Mouse (Mus musculus) embryonic facial prominence, embryonic 15.5 days (tissue): ENCODE results near the gene Fndc3b. TPM values are rescaled to one million over a fixed set of nuclear protein-coding genes. Genes with fewer than 3 reads are reported as not detected.
"Not testable (repeated sequence)": the region's sequence is repeated elsewhere in the genome, so short reads cannot be mapped to it uniquely, and the experiment has no call there.

Experiments
- ATAC-seq: fragments of 200-750 bp; cut with Nextera tagmentation; 2 replicates; pipeline ENCODE4 v1.8.0; 2017; ENCODE audit warnings: low read depth, moderate TSS enrichment; ENCODE audit not compliant: insufficient number of reproducible peaks, low FRiP score, low TSS enrichment
- H3K27ac ChIP-seq: fragments of 300-500 bp; sonication (generic); replicated peaks from 2 replicates; pipeline ENCODE4 v1.5.1; 2015; ENCODE audit warnings: mild to moderate bottlenecking, inconsistent platforms
- H3K27me3 ChIP-seq: fragments of 300-500 bp; sonication (generic); 2 replicates; pipeline ENCODE4 v1.6.1; 2015; ENCODE audit warnings: inconsistent platforms
- H3K36me3 ChIP-seq: fragments of 300-500 bp; sonication (generic); 2 replicates; pipeline ENCODE4 v1.6.1; 2015; ENCODE audit warnings: mild to moderate bottlenecking, inconsistent platforms
- H3K4me1 ChIP-seq: fragments of 300-500 bp; sonication (generic); 2 replicates; pipeline ENCODE4 v1.6.1; 2015; ENCODE audit warnings: inconsistent platforms
- H3K4me2 ChIP-seq: fragments of 300-500 bp; sonication (generic); replicated peaks from 2 replicates; pipeline ENCODE4 v1.6.1; 2015; ENCODE audit warnings: mild to moderate bottlenecking, inconsistent platforms
- H3K4me3 ChIP-seq: fragments of 300-500 bp; sonication (generic); replicated peaks from 2 replicates; pipeline ENCODE4 v1.5.1; 2015; ENCODE audit warnings: mild to moderate bottlenecking, inconsistent platforms
- H3K9ac ChIP-seq: fragments of 300-500 bp; sonication (generic); 2 replicates; pipeline ENCODE4 v1.6.1; 2015; ENCODE audit warnings: inconsistent platforms
- H3K9me3 ChIP-seq: fragments of 300-500 bp; sonication (generic); replicated peaks from 2 replicates; pipeline ENCODE4 v1.6.1; 2016; ENCODE audit warnings: inconsistent platforms
- WGBS: fragments of 180-500 bp; shearing (Covaris S2); methylation state at CpG from one replicate; pipeline ENCODE4 v1.1.7; 2015; 5-methylcytosine and 5-hydroxymethylcytosine counted together
- polyA plus RNA-seq: library from polyadenylated mRNA; unstranded; fragments of >200 nt; fragmentation: Nextera tagmentation; extraction: Ambion mirVana; gene quantifications from 2 replicates; pipeline ENCODE4 v1.2.1, GENCODE M21; 2015

The Fndc3b gene
- polyA plus RNA-seq, 1 experiment from 2014 or later = 31.8 TPM

GRCm38 (mm10) chr3:27478563-27479156, 232.4 kb downstream of the Fndc3b start:
- 75% methylated on average over 16 of the region's 16 CpGs for WGBS

GRCm38 (mm10) chr3:27477749-27478148, 233.4 kb downstream of the Fndc3b start:
- not testable (repeated sequence) for H3K27me3 ChIP-seq, H3K4me3 ChIP-seq, H3K4me2 ChIP-seq, ATAC-seq, H3K9ac ChIP-seq, H3K9me3 ChIP-seq, H3K27ac ChIP-seq
- peaks cover 13% of the 10 kb centered on the region for H3K4me1 ChIP-seq
- 88% methylated on average over 3 of the region's 3 CpGs for WGBS
- H3K36me3 ChIP-seq = peaks cover 33% of the 10 kb centered on the region

More at GRCm38 (mm10) chr3:27478563-27479156, 232.4 kb downstream of the Fndc3b start:
- H3K4me1 ChIP-seq = peaks cover 13% of the 10 kb centered on the region
- ATAC-seq = no peak
- no peak overlapping the region for H3K4me3 ChIP-seq
- H3K27me3 ChIP-seq = no peaks in the 10 kb centered on the region
- H3K27ac ChIP-seq = peak overlapping the region; percentile 55; the same call in 1 of the 2 replicates
- H3K9ac ChIP-seq = no peak overlapping the region
- H3K4me2 ChIP-seq = no peak overlapping the region
- H3K36me3 ChIP-seq = peaks cover 24% of the 10 kb centered on the region
- no peaks in the 10 kb centered on the region; the same call in 1 of the 2 replicates for H3K9me3 ChIP-seq

- H3K27me3 ChIP-seq = no peaks in the 10 kb centered on the region
- peaks cover 27% of the 10 kb centered on the region for H3K36me3 ChIP-seq
- H3K27ac ChIP-seq = no peak overlapping the region
- no peak for ATAC-seq
- 81% methylated on average over 7 of the region's 7 CpGs for WGBS
- no peak overlapping the region for H3K9ac ChIP-seq
- no peaks in the 10 kb centered on the region; the same call in 1 of the 2 replicates for H3K9me3 ChIP-seq
- H3K4me3 ChIP-seq = no peak overlapping the region
- no peak overlapping the region for H3K4me2 ChIP-seq
- peaks cover 13% of the 10 kb centered on the region for H3K4me1 ChIP-seq
Observed at GRCm38 (mm10) chr3:27475899-27476298, 235.2 kb downstream of the Fndc3b start.

- WGBS = 86% methylated on average over 14 of the region's 14 CpGs
- Histone ChIP-seq H3K4me2 (no peak overlapping the region), H3K4me1 (peaks cover 4% of the 10 kb centered on the region; the same call in 1 of the 2 replicates), H3K27ac (no peak overlapping the region), H3K36me3 (peaks cover 29% of the 10 kb centered on the region), H3K9me3 (no peaks in the 10 kb centered on the region; the same call in 1 of the 2 replicates), H3K4me3 (no peak overlapping the region), H3K27me3 (no peaks in the 10 kb centered on the region), H3K9ac (no peak overlapping the region)
- no peak for ATAC-seq
Observed at GRCm38 (mm10) chr3:27473801-27474599, 237.1 kb downstream of the Fndc3b start.

GRCm38 (mm10) chr3:27472846-27473245, 238.3 kb downstream of the Fndc3b start:
- H3K9ac ChIP-seq = no peak overlapping the region
- H3K36me3 ChIP-seq = peaks cover 38% of the 10 kb centered on the region
- H3K27me3 ChIP-seq = no peaks in the 10 kb centered on the region
- H3K4me2 ChIP-seq = no peak overlapping the region
- H3K27ac ChIP-seq = no peak overlapping the region
- no peak overlapping the region for H3K4me3 ChIP-seq
- no peaks in the 10 kb centered on the region; the same call in 1 of the 2 replicates for H3K9me3 ChIP-seq
- no peaks in the 10 kb centered on the region for H3K4me1 ChIP-seq
- WGBS = 95% methylated on average over 3 of the region's 3 CpGs
- ATAC-seq = no peak

- no peak overlapping the region for H3K9ac ChIP-seq
- no peaks in the 10 kb centered on the region for H3K27me3 ChIP-seq
- no peak overlapping the region for H3K27ac ChIP-seq
- H3K4me1 ChIP-seq = 0 out of 2 replicates have a peak, but pooled peaks cover 6% of the 10 kb centered on the region
- 88% methylated on average over 8 of the region's 8 CpGs for WGBS
- H3K4me3 ChIP-seq = no peak overlapping the region
- ATAC-seq = no peak
- H3K4me2 ChIP-seq = no peak overlapping the region
- peaks cover 47% of the 10 kb centered on the region for H3K36me3 ChIP-seq
- no peaks in the 10 kb centered on the region; the same call in 1 of the 2 replicates for H3K9me3 ChIP-seq
Observed at GRCm38 (mm10) chr3:27470781-27471180, 240.3 kb downstream of the Fndc3b start.

- peaks cover 53% of the 10 kb centered on the region for H3K36me3 ChIP-seq
- H3K9me3 ChIP-seq = no peaks in the 10 kb centered on the region; the same call in 1 of the 2 replicates
- 0 out of 2 replicates have a peak, but pooled peaks cover 6% of the 10 kb centered on the region for H3K4me1 ChIP-seq
- ATAC-seq = no peak
- H3K4me2 ChIP-seq = no peak overlapping the region
- 86% methylated on average over 8 of the region's 8 CpGs for WGBS
- H3K9ac ChIP-seq = no peak overlapping the region
- no peak overlapping the region for H3K27ac ChIP-seq
- no peaks in the 10 kb centered on the region for H3K27me3 ChIP-seq
- H3K4me3 ChIP-seq = no peak overlapping the region
Observed at GRCm38 (mm10) chr3:27469971-27470370, 241.1 kb downstream of the Fndc3b start.

- H3K36me3 ChIP-seq = peaks cover 56% of the 10 kb centered on the region
- 0 out of 2 replicates have a peak, but pooled peaks cover 6% of the 10 kb centered on the region for H3K4me1 ChIP-seq
- WGBS = 70% methylated on average over 11 of the region's 11 CpGs
Observed at GRCm38 (mm10) chr3:27467505-27468020, 243.5 kb downstream of the Fndc3b start.

GRCm38 (mm10) chr3:27466297-27466901, 244.7 kb downstream of the Fndc3b start:
- Histone ChIP-seq H3K9ac (no peak overlapping the region), H3K27ac (peak overlapping the region; percentile 29; the same call in 1 of the 2 replicates), H3K27me3 (no peaks in the 10 kb centered on the region), H3K36me3 (peaks cover 66% of the 10 kb centered on the region), H3K9me3 (no peaks in the 10 kb centered on the region), H3K4me1 (0 out of 2 replicates have a peak, but pooled peaks cover 6% of the 10 kb centered on the region), H3K4me2 (no peak overlapping the region), H3K4me3 (no peak overlapping the region)
- ATAC-seq = no peak
- WGBS = 64% methylated on average over 7 of the region's 7 CpGs

More at GRCm38 (mm10) chr3:27467505-27468020, 243.5 kb downstream of the Fndc3b start:
- Histone ChIP-seq H3K4me2 (no peak overlapping the region), H3K9ac (no peak overlapping the region), H3K27ac (no peak overlapping the region), H3K27me3 (no peaks in the 10 kb centered on the region), H3K9me3 (no peaks in the 10 kb centered on the region), H3K4me3 (no peak overlapping the region)
- ATAC-seq = no peak

- no peak for ATAC-seq
- Histone ChIP-seq H3K27ac (no peak overlapping the region), H3K36me3 (peaks cover 77% of the 10 kb centered on the region), H3K9me3 (no peaks in the 10 kb centered on the region), H3K27me3 (no peaks in the 10 kb centered on the region), H3K9ac (no peak overlapping the region), H3K4me2 (no peak overlapping the region), H3K4me1 (0 out of 2 replicates have a peak, but pooled peaks cover 6% of the 10 kb centered on the region), H3K4me3 (no peak overlapping the region)
- WGBS = 86% methylated on average over 7 of the region's 7 CpGs
Observed at GRCm38 (mm10) chr3:27463373-27463772, 247.7 kb downstream of the Fndc3b start.

GRCm38 (mm10) chr3:27462934-27463333, 248.2 kb downstream of the Fndc3b start:
- 79% methylated on average over 15 of the region's 15 CpGs for WGBS
- H3K27ac ChIP-seq = no peak overlapping the region
- no peak for ATAC-seq
- no peak overlapping the region for H3K4me2 ChIP-seq
- no peak overlapping the region for H3K9ac ChIP-seq
- no peaks in the 10 kb centered on the region for H3K9me3 ChIP-seq
- H3K36me3 ChIP-seq = peaks cover 79% of the 10 kb centered on the region
- H3K4me3 ChIP-seq = no peak overlapping the region
- H3K27me3 ChIP-seq = no peaks in the 10 kb centered on the region
- H3K4me1 ChIP-seq = 0 out of 2 replicates have a peak, but pooled peaks cover 6% of the 10 kb centered on the region
